Mouse (Mus musculus) C3H10T1/2 (cell line): ENCODE results near the gene Adcy5. TPM values are rescaled to one million over a fixed set of nuclear protein-coding genes. Genes with fewer than 3 reads are reported as not detected.

Experiments
- polyA plus RNA-seq, 2 experiments: library from polyadenylated mRNA; unstranded; fragments of >200 nt; fragmentation: generic; extraction: Trizol; gene quantifications; one replicate each; pipeline ENCODE4 v1.2.1; 2012; ENCODE audit warnings: missing spikeins in 2 of 2

The Adcy5 gene
- under 1 TPM in 1 of 2 experiments, not detected in 1; 0.05 TPM for polyA plus RNA-seq

GRCm38 (mm10) chr16:35154641-35155390, at the start of gene Adcy5:
TSS of gene Adcy5 (plus strand) at chr16:35154877.

Other genes with a start within 250 kb of the Adcy5 start
- 10 to 100 TPM; 13.7 to 64.8 TPM for gene Hacd2, start 132.4 kb upstream of the Adcy5 start, polyA plus RNA-seq
- 1 to 10 TPM; 2.3 to 10.0 TPM for gene Sec22a, start 209.0 kb downstream of the Adcy5 start, polyA plus RNA-seq